Mouse (Mus musculus): Measurements from ENCODE around the gene Cdk1. TPM values are rescaled to one million over a fixed set of nuclear protein-coding genes. Genes with fewer than 3 reads are reported as not detected.

Cdk1 gene
- polyA plus RNA-seq, 1 experiment from 2014 or later, result 508 TPM

- no peaks in the 10 kb centered on the region for H3K4me1 ChIP-seq (ENCODE audit: control insufficient read depth, insufficient read depth, low read length)
- no peak overlapping the region for H3K27ac ChIP-seq (replicated peaks; ENCODE audit: low read depth, low read length)
- DNase-seq (ENCODE audit: low spot score), result no peak
- H3K27me3 ChIP-seq (ENCODE audit: control insufficient read depth, insufficient read depth, low read length), result no peaks in the 10 kb centered on the region
- ATAC-seq (replicated peaks; ENCODE audit: insufficient number of reproducible peaks, low FRiP score, low TSS enrichment, low read depth), result no peak
- no peak overlapping the region for H3K4me3 ChIP-seq (ENCODE audit: low read depth, low read length)
- H3K36me3 ChIP-seq (replicated peaks; ENCODE audit: control insufficient read depth, insufficient read depth, low read depth, low read length), result no peaks in the 10 kb centered on the region
- no peak overlapping the region for H3K9ac ChIP-seq (replicated peaks; ENCODE audit: low read length)
- WGBS, result 89% methylated on average over 7 of the region's 7 CpGs
- H3K4me2 ChIP-seq (ENCODE audit: low read depth, low read length), result no peak overlapping the region
- H3K9me3 ChIP-seq (replicated peaks; ENCODE audit: control insufficient read depth, low read length), result no peaks in the 10 kb centered on the region
Measured at GRCm38 (mm10) chr10:69299985-69300384, 52.8 kb downstream of the Cdk1 start.

GRCm38 (mm10) chr10:69295919-69296318 lies 56.8 kb downstream of the Cdk1 start:
- Histone ChIP-seq H3K36me3 (replicated peaks; ENCODE audit: control insufficient read depth, insufficient read depth, low read depth, low read length) (no peaks in the 10 kb centered on the region), H3K9me3 (replicated peaks; ENCODE audit: control insufficient read depth, low read length) (no peaks in the 10 kb centered on the region), H3K4me3 (ENCODE audit: low read depth, low read length) (no peak overlapping the region), H3K9ac (replicated peaks; ENCODE audit: low read length) (no peak overlapping the region), H3K4me2 (ENCODE audit: low read depth, low read length) (no peak overlapping the region), H3K27me3 (ENCODE audit: control insufficient read depth, insufficient read depth, low read length) (no peaks in the 10 kb centered on the region), H3K4me1 (ENCODE audit: control insufficient read depth, insufficient read depth, low read length) (no peaks in the 10 kb centered on the region), H3K27ac (replicated peaks; ENCODE audit: low read depth, low read length) (no peak overlapping the region)
- ATAC-seq (replicated peaks; ENCODE audit: insufficient number of reproducible peaks, low FRiP score, low TSS enrichment, low read depth) (no peak), DNase-seq (ENCODE audit: low spot score) (no peak)
- 82% methylated on average over 9 of the region's 9 CpGs for WGBS

GRCm38 (mm10) chr10:69290736-69291135 lies 62.0 kb downstream of the Cdk1 start:
- H3K4me3 ChIP-seq (ENCODE audit: low read depth, low read length), result no peak overlapping the region
- no peaks in the 10 kb centered on the region for H3K27me3 ChIP-seq (ENCODE audit: control insufficient read depth, insufficient read depth, low read length)
- no peak overlapping the region for H3K27ac ChIP-seq (replicated peaks; ENCODE audit: low read depth, low read length)
- no peaks in the 10 kb centered on the region for H3K9me3 ChIP-seq (replicated peaks; ENCODE audit: control insufficient read depth, low read length)
- H3K4me2 ChIP-seq (ENCODE audit: low read depth, low read length), result no peak overlapping the region
- WGBS, result 93% methylated on average over 8 of the region's 8 CpGs
- peaks cover 3% of the 10 kb centered on the region for H3K36me3 ChIP-seq (replicated peaks; ENCODE audit: control insufficient read depth, insufficient read depth, low read depth, low read length)
- H3K4me1 ChIP-seq (ENCODE audit: control insufficient read depth, insufficient read depth, low read length), result no peaks in the 10 kb centered on the region
- no peak for ATAC-seq (replicated peaks; ENCODE audit: insufficient number of reproducible peaks, low FRiP score, low TSS enrichment, low read depth)
- H3K9ac ChIP-seq (replicated peaks; ENCODE audit: low read length), result no peak overlapping the region
- no peak for DNase-seq (ENCODE audit: low spot score)

- no peak for DNase-seq (ENCODE audit: low spot score)
- WGBS, result 84% methylated on average over 6 of the region's 6 CpGs
Measured at GRCm38 (mm10) chr10:69288720-69289119, 64.0 kb downstream of the Cdk1 start.

GRCm38 (mm10) chr10:69288086-69288485 lies 64.7 kb downstream of the Cdk1 start:
- Histone ChIP-seq H3K36me3 (replicated peaks; ENCODE audit: control insufficient read depth, insufficient read depth, low read depth, low read length) (peaks cover 3% of the 10 kb centered on the region), H3K9ac (replicated peaks; ENCODE audit: low read length) (no peak overlapping the region), H3K4me3 (ENCODE audit: low read depth, low read length) (no peak overlapping the region), H3K4me1 (ENCODE audit: control insufficient read depth, insufficient read depth, low read length) (no peaks in the 10 kb centered on the region), H3K4me2 (ENCODE audit: low read depth, low read length) (no peak overlapping the region), H3K9me3 (replicated peaks; ENCODE audit: control insufficient read depth, low read length) (no peaks in the 10 kb centered on the region), H3K27ac (replicated peaks; ENCODE audit: low read depth, low read length) (no peak overlapping the region), H3K27me3 (ENCODE audit: control insufficient read depth, insufficient read depth, low read length) (no peaks in the 10 kb centered on the region)
- DNase-seq (ENCODE audit: low spot score) (no peak), ATAC-seq (replicated peaks; ENCODE audit: insufficient number of reproducible peaks, low FRiP score, low TSS enrichment, low read depth) (no peak)
- 79% methylated on average over 4 of the region's 4 CpGs for WGBS

More at GRCm38 (mm10) chr10:69288720-69289119, 64.0 kb downstream of the Cdk1 start:
- no peak overlapping the region for H3K27ac ChIP-seq (replicated peaks; ENCODE audit: low read depth, low read length)
- H3K9ac ChIP-seq (replicated peaks; ENCODE audit: low read length), result no peak overlapping the region
- H3K36me3 ChIP-seq (replicated peaks; ENCODE audit: control insufficient read depth, insufficient read depth, low read depth, low read length), result peaks cover 3% of the 10 kb centered on the region
- no peaks in the 10 kb centered on the region for H3K4me1 ChIP-seq (ENCODE audit: control insufficient read depth, insufficient read depth, low read length)
- no peaks in the 10 kb centered on the region for H3K9me3 ChIP-seq (replicated peaks; ENCODE audit: control insufficient read depth, low read length)
- no peak for ATAC-seq (replicated peaks; ENCODE audit: insufficient number of reproducible peaks, low FRiP score, low TSS enrichment, low read depth)
- no peak overlapping the region for H3K4me2 ChIP-seq (ENCODE audit: low read depth, low read length)
- H3K4me3 ChIP-seq (ENCODE audit: low read depth, low read length), result no peak overlapping the region
- H3K27me3 ChIP-seq (ENCODE audit: control insufficient read depth, insufficient read depth, low read length), result no peaks in the 10 kb centered on the region

GRCm38 (mm10) chr10:69286939-69287338 lies 65.8 kb downstream of the Cdk1 start:
- Histone ChIP-seq H3K9me3 (replicated peaks; ENCODE audit: control insufficient read depth, low read length) (no peaks in the 10 kb centered on the region), H3K27me3 (ENCODE audit: control insufficient read depth, insufficient read depth, low read length) (no peaks in the 10 kb centered on the region), H3K4me3 (ENCODE audit: low read depth, low read length) (no peak overlapping the region), H3K36me3 (replicated peaks; ENCODE audit: control insufficient read depth, insufficient read depth, low read depth, low read length) (peaks cover 3% of the 10 kb centered on the region), H3K4me1 (ENCODE audit: control insufficient read depth, insufficient read depth, low read length) (no peaks in the 10 kb centered on the region), H3K27ac (replicated peaks; ENCODE audit: low read depth, low read length) (no peak overlapping the region), H3K9ac (replicated peaks; ENCODE audit: low read length) (no peak overlapping the region), H3K4me2 (ENCODE audit: low read depth, low read length) (no peak overlapping the region)
- DNase-seq (ENCODE audit: low spot score) (no peak), ATAC-seq (replicated peaks; ENCODE audit: insufficient number of reproducible peaks, low FRiP score, low TSS enrichment, low read depth) (no peak)
- 95% methylated on average over 3 of the region's 3 CpGs for WGBS

Other genes starting within 250 kb of the Cdk1 start
- gene Rhobtb1, start 201.5 kb downstream of the Cdk1 start, polyA plus RNA-seq (2014; fragmentation: Nextera tagmentation; extraction: Ambion mirVana), result 17.5 and 18.4 TPM in 2 replicates
- 1.1 and 1.9 TPM in 2 replicates for gene A930033H14Rik, start 139.8 kb downstream of the Cdk1 start, polyA plus RNA-seq (2014; fragmentation: Nextera tagmentation; extraction: Ambion mirVana)
- 32.5 and 34.4 TPM in 2 replicates for gene Ank3, start 45.8 kb upstream of the Cdk1 start, polyA plus RNA-seq (2014; fragmentation: Nextera tagmentation; extraction: Ambion mirVana)

All from embryonic facial prominence, embryonic 11.5 days (tissue).